Mouse (Mus musculus): Measurements from ENCODE around the gene Siglecg.

Gene Siglecg

GRCm38 (mm10) chr7:43441071-43441470 lies 33.1 kb downstream of the Siglecg start:
- no peak for DNase-seq (ENCODE audit: low spot score in 2 of 2)

- DNase-seq (ENCODE audit: low spot score in 2 of 2) = no peak
Observed at GRCm38 (mm10) chr7:43442684-43443083, 34.7 kb downstream of the Siglecg start.

DNA sequence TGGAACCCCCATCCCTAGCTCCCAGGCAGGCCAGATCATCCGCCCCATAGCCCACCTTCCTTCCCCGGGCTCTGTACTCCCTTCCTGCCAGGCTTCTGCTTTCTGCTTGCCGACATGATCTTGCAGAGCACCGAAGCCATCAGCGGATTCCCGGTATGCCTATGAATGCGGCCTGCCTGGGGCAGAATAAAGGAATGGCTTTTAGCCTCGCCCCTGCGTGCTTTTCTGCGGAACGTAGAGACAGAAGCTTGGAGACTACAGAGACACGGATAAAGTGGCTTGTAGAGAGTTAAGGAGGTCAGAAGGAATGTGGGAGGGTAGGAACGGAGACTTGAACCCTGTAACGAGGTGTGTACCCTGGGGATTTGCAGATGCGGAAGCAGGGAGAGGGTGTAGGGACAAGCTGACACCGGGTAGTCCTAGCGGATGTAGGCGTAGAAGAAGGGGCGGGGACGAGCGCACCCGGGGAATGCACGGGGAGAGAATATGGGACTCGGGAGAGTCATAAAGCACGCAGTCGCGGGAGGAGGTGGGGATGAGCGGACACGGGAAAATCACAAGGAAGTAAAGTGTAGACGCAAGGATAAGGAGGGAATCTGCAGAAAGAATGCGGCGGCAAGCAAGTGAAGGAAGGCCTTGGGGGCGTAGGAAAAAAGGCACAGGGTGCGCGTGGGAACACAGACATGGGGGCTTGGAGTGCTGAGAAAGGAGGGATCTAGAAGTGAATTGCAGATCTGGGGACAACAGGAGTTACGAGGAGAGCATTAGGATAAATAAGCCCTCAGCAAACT lies 35.3 kb downstream of the Siglecg start:
- DNase-seq (ENCODE audit: low spot score in 2 of 2) = peak; percentile 50 to 54

- peak; percentile 82 to 83 for DNase-seq (ENCODE audit: low spot score in 2 of 2)
Observed at GRCm38 (mm10) chr7:43443917-43444293, 35.9 kb downstream of the Siglecg start, which contains the start of the genes Etfb and Gm45233. TSS of gene Etfb (plus strand) at chr7:43444083. TSS of gene Gm45233 (plus strand) at chr7:43444128.

DNA sequence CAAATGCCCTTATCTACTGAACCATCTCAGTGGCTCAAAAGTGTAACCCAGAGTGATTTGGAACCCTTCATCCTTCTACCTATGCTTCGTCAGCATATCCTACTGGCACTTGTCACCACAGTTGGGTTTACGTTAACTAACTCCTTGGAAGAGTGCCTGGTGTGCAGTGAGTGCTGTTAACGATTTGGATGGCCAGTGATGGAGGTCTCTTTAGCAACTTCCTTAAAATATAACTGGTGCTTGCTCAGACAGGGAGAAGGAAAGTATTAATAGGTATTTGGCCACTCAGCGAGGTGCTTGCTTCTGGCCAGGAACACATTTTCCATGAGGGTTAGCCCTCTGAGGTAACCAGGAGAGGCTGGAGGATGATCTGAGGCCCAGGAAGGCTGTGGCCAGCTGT lies 39.8 kb downstream of the Siglecg start:
- DNase-seq (ENCODE audit: low spot score in 2 of 2) = no peak

GRCm38 (mm10) chr7:43448246-43448645 lies 40.2 kb downstream of the Siglecg start:
- DNase-seq (ENCODE audit: low spot score in 2 of 2) = no peak

DNA sequence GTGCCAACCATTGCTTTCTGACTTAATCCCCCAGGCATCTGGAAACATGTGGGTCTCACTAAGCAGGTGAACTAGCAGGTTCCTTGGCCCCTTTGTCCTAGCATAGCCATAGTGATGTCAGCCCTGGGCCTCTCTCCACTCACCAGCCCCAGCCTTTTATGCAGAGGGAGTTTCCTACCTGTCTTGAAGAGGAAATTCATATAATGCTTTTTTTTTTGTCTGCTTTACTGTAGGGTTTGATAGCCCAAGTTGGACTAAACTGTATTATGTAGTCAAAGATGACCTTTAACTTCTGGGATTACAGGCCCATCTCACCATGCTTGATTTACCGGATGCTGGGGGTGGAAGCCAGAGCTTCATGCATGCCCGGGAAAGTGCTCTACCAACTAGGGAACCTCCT lies 41.8 kb downstream of the Siglecg start:
- DNase-seq (ENCODE audit: low spot score in 2 of 2) = no peak

GRCm38 (mm10) chr7:43451726-43452125 lies 43.7 kb downstream of the Siglecg start:
- no peak for DNase-seq (ENCODE audit: low spot score in 2 of 2)

DNA sequence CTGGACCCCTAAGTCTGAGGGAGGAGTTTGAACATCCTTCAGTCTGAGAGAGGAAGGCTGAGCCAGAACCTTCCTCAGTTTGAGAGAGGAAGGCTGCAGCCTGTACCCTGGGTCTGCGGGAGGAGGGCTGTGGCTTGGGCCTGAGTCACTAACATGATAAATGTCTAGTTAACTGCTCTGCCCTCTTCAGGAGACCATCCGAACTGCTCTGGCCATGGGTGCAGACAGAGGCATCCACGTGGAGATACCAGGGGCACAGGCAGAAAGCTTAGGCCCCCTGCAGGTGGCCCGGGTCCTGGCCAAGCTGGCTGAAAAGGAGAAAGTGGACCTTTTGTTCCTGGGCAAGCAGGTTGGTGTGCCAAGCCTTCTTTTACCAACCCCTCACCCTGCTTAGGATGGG lies 44.6 kb downstream of the Siglecg start:
- DNase-seq (ENCODE audit: low spot score in 2 of 2) = peak; percentile 39 to 55

- DNase-seq (ENCODE audit: low spot score in 2 of 2) = no peak
Observed at GRCm38 (mm10) chr7:43453599-43454355, 45.8 kb downstream of the Siglecg start.

GRCm38 (mm10) chr7:43454371-43454770 lies 46.4 kb downstream of the Siglecg start:
- no peak for DNase-seq (ENCODE audit: low spot score in 2 of 2)

GRCm38 (mm10) chr7:43462851-43463250 lies 54.8 kb downstream of the Siglecg start, which contains the start of gene Vsig10l:
TSS of gene Vsig10l (plus strand) at chr7:43463151.
- DNase-seq (ENCODE audit: low spot score in 2 of 2) = no peak

DNA sequence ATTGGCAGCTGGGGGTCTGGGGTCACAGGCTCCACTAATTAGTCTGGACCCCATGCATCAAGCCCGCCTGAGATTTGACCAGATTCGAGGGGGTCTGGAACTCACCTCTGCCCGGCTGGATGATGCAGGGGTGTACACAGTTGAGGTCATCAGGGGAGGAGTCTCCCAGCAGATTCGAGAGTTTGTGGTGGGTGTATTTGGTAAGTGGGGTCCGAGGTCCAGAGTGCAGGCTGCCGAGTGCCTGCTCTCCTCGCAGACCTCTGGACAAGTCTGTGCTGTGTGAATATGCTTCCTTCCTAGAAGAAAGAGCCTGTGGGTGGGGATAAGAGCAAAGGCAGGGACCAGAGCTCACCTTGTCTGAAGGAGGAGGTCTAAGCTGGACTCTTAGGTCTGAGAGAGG lies 56.0 kb downstream of the Siglecg start:
- DNase-seq (ENCODE audit: low spot score in 2 of 2) = no peak

DNA sequence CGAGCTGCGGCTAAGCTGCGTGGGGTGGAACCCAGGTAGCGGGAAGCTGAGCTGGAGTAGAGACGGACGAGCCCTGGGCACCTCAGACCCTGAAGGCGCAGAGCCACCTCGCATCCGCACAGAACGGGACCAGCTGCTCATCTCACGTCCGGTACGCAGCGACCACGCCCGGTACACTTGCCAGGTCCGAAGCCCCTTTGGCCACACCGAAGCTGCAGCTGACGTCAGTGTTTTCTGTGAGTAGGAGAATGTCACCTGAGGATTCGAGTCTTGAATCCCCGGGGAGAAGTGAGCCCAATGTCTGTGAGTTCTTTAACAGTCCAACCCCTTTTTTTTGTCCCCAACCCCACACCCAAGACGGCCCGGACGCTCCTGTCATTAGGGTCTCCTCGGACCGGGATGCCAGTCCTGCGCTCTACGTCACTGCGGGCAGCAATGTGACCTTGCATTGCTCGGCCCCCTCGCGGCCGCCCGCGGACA lies 56.9 kb downstream of the Siglecg start:
- no peak for DNase-seq (ENCODE audit: low spot score in 2 of 2)

GRCm38 (mm10) chr7:43465344-43466098 lies 57.5 kb downstream of the Siglecg start:
- DNase-seq (ENCODE audit: low spot score in 2 of 2) = peak; percentile 75 to 84

- peak; percentile 64 to 77 for DNase-seq (ENCODE audit: low spot score in 2 of 2)
Observed at GRCm38 (mm10) chr7:43466099-43466694, 58.2 kb downstream of the Siglecg start.

Measured in spleen, postnatal 14 days (tissue).